Mouse (Mus musculus) hindbrain, embryonic 16.5 days (tissue): ENCODE measurements around the gene Pik3ca. TPM values are rescaled to one million over a fixed set of nuclear protein-coding genes. Genes with fewer than 3 reads are reported as not detected.

Experiments
- ATAC-seq: fragments of 200-750 bp; cut with Nextera tagmentation; 2 replicates; pipeline ENCODE4 v1.8.0; 2017; ENCODE audit warnings: moderate TSS enrichment, moderate library complexity
- H3K27ac ChIP-seq: fragments of 300-500 bp; sonication (generic); 2 replicates; pipeline ENCODE4 v1.5.1; 2014; ENCODE audit warnings: low read depth, mild to moderate bottlenecking, control low read depth, low read length, moderate library complexity
- H3K27me3 ChIP-seq: fragments of 300-500 bp; sonication (generic); replicated peaks from 2 replicates; pipeline ENCODE4 v1.6.1; 2014; ENCODE audit warnings: low read length; ENCODE audit not compliant: control insufficient read depth, insufficient read depth
- H3K36me3 ChIP-seq: fragments of 300-500 bp; sonication (generic); 2 replicates; pipeline ENCODE4 v1.6.1; 2014; ENCODE audit warnings: mild to moderate bottlenecking, low read length, moderate library complexity, mixed read lengths; ENCODE audit not compliant: control insufficient read depth, insufficient read depth
- H3K4me1 ChIP-seq: fragments of 300-500 bp; sonication (generic); 2 replicates; pipeline ENCODE4 v1.6.1; 2014; ENCODE audit warnings: low read depth, low read length; ENCODE audit not compliant: control insufficient read depth, insufficient read depth
- H3K4me2 ChIP-seq: fragments of 300-500 bp; sonication (generic); 2 replicates; pipeline ENCODE4 v1.6.1; 2014; ENCODE audit warnings: mild to moderate bottlenecking, low read length, control low read depth, moderate library complexity
- H3K4me3 ChIP-seq: fragments of 300-500 bp; sonication (generic); 2 replicates; pipeline ENCODE4 v1.5.1; 2014; ENCODE audit warnings: mild to moderate bottlenecking, low read length, control low read depth, moderate library complexity
- H3K9ac ChIP-seq: fragments of 300-500 bp; sonication (generic); 2 replicates; pipeline ENCODE4 v1.6.1; 2014; ENCODE audit warnings: low read depth, mild to moderate bottlenecking, control low read depth, low read length, moderate library complexity
- H3K9me3 ChIP-seq: fragments of 300-500 bp; sonication (generic); 2 replicates; pipeline ENCODE4 v1.6.1; 2014; ENCODE audit warnings: mild to moderate bottlenecking, low read length, moderate library complexity; ENCODE audit not compliant: control insufficient read depth
- WGBS: fragments of 180-500 bp; shearing (Covaris S2); extraction: QIAGEN DNeasy Blood & Tissue Kit; methylation state at CpG from one replicate; pipeline ENCODE4 v1.1.7; 2014; 5-methylcytosine and 5-hydroxymethylcytosine counted together
- polyA plus RNA-seq: library from polyadenylated mRNA; unstranded; fragments of >200 nt; fragmentation: Nextera tagmentation; extraction: Ambion mirVana; gene quantifications from 2 replicates; pipeline ENCODE4 v1.2.1, GENCODE M21; 2015

The Pik3ca gene
- polyA plus RNA-seq, 1 experiment from 2014 or later = 11.9 TPM

GRCm38 (mm10) chr3:32483035-32483434, 85.6 kb downstream of the Pik3ca start:
- Histone ChIP-seq H3K27me3 (no peaks in the 10 kb centered on the region), H3K9ac (no peak overlapping the region), H3K4me2 (no peak overlapping the region), H3K4me3 (no peak overlapping the region), H3K27ac (no peak overlapping the region), H3K36me3 (no peaks in the 10 kb centered on the region), H3K4me1 (no peaks in the 10 kb centered on the region), H3K9me3 (no peaks in the 10 kb centered on the region)
- 81% methylated on average over 3 of the region's 3 CpGs for WGBS
- ATAC-seq = no peak

- Histone ChIP-seq H3K9me3 (no peaks in the 10 kb centered on the region), H3K4me3 (no peak overlapping the region), H3K27ac (no peak overlapping the region), H3K27me3 (no peaks in the 10 kb centered on the region), H3K9ac (no peak overlapping the region), H3K4me2 (no peak overlapping the region), H3K36me3 (no peaks in the 10 kb centered on the region), H3K4me1 (no peaks in the 10 kb centered on the region)
- WGBS = 83% methylated on average over 4 of the region's 4 CpGs
- ATAC-seq = no peak
Observed at GRCm38 (mm10) chr3:32486543-32486942, 89.1 kb downstream of the Pik3ca start.

- WGBS = 82% methylated on average over 6 of the region's 6 CpGs
- Histone ChIP-seq H3K4me2 (no peak overlapping the region), H3K4me1 (no peaks in the 10 kb centered on the region), H3K27ac (no peak overlapping the region), H3K4me3 (no peak overlapping the region), H3K27me3 (no peaks in the 10 kb centered on the region), H3K9me3 (no peaks in the 10 kb centered on the region), H3K9ac (no peak overlapping the region), H3K36me3 (no peaks in the 10 kb centered on the region)
- no peak for ATAC-seq
Observed at GRCm38 (mm10) chr3:32488172-32488571, 90.7 kb downstream of the Pik3ca start.

GRCm38 (mm10) chr3:32490076-32490927, 92.8 kb downstream of the Pik3ca start:
- no peak for ATAC-seq
- H3K27me3 ChIP-seq = no peaks in the 10 kb centered on the region
- H3K36me3 ChIP-seq = no peaks in the 10 kb centered on the region
- no peaks in the 10 kb centered on the region for H3K9me3 ChIP-seq
- no peak overlapping the region for H3K9ac ChIP-seq
- 86% methylated on average over 15 of the region's 15 CpGs for WGBS
- no peak overlapping the region for H3K4me2 ChIP-seq
- no peak overlapping the region for H3K4me3 ChIP-seq
- no peaks in the 10 kb centered on the region for H3K4me1 ChIP-seq
- no peak overlapping the region for H3K27ac ChIP-seq

- no peak for ATAC-seq
- Histone ChIP-seq H3K27ac (no peak overlapping the region), H3K9ac (no peak overlapping the region), H3K4me2 (no peak overlapping the region), H3K9me3 (no peaks in the 10 kb centered on the region), H3K4me1 (no peaks in the 10 kb centered on the region), H3K27me3 (no peaks in the 10 kb centered on the region), H3K36me3 (no peaks in the 10 kb centered on the region), H3K4me3 (no peak overlapping the region)
Observed at GRCm38 (mm10) chr3:32490928-32491315, 93.5 kb downstream of the Pik3ca start.

- Histone ChIP-seq H3K9ac (no peak within 1 kb of the TSS), H3K9me3 (no peaks in the 10 kb centered on the region), H3K4me2 (no peak within 1 kb of the TSS), H3K27ac (no peak within 1 kb of the TSS), H3K4me1 (no peaks in the 10 kb centered on the region), H3K4me3 (no peak within 1 kb of the TSS), H3K36me3 (no peaks in the 10 kb centered on the region), H3K27me3 (no peaks in the 10 kb centered on the region)
- ATAC-seq = no peak
- WGBS = 89% methylated on average over 11 of the region's 11 CpGs
Observed at GRCm38 (mm10) chr3:32492097-32493090, 94.9 kb downstream of the Pik3ca start, which contains the start of gene Kcnmb3. Gene Kcnmb3, minus strand, starts transcription at chr3:32492231.

- Histone ChIP-seq H3K4me1 (no peaks in the 10 kb centered on the region), H3K9me3 (no peaks in the 10 kb centered on the region), H3K36me3 (no peaks in the 10 kb centered on the region), H3K9ac (no peak overlapping the region), H3K27me3 (no peaks in the 10 kb centered on the region), H3K4me3 (no peak overlapping the region), H3K27ac (no peak overlapping the region), H3K4me2 (no peak overlapping the region)
- WGBS = 87% methylated on average over 8 of the region's 8 CpGs
- no peak for ATAC-seq
Observed at GRCm38 (mm10) chr3:32494387-32495087, 97.1 kb downstream of the Pik3ca start.

- Histone ChIP-seq H3K9me3 (no peaks in the 10 kb centered on the region), H3K36me3 (no peaks in the 10 kb centered on the region), H3K27ac (no peak overlapping the region), H3K9ac (no peak overlapping the region), H3K4me2 (no peak overlapping the region), H3K4me3 (no peak overlapping the region), H3K4me1 (no peaks in the 10 kb centered on the region), H3K27me3 (no peaks in the 10 kb centered on the region)
- 28% methylated on average over 8 of the region's 8 CpGs for WGBS
- ATAC-seq = no peak
Observed at GRCm38 (mm10) chr3:32495088-32495770, 97.8 kb downstream of the Pik3ca start.
